Mouse (Mus musculus) testis, adult 2 months (tissue): Measurements from ENCODE around the gene Scimp. TPM values are rescaled to one million over a fixed set of nuclear protein-coding genes. Genes with fewer than 3 reads are reported as not detected.
"Not testable (repeated sequence)": the region's sequence is repeated elsewhere in the genome, so short reads cannot be mapped to it uniquely, and the experiment has no call there.

Source experiments
- H3K27ac ChIP-seq: fragments of 200-500 bp; 2 replicates; pipeline ENCODE4 v1.5.1; 2012; ENCODE audit warnings: low read depth, low read length; ENCODE audit not compliant: control insufficient read depth, insufficient read depth
- H3K27me3 ChIP-seq: fragments of 200-500 bp; 2 replicates; pipeline ENCODE4 v1.6.1; 2012; ENCODE audit warnings: mild to moderate bottlenecking, low read length, moderate library complexity; ENCODE audit not compliant: control insufficient read depth, insufficient read depth
- H3K36me3 ChIP-seq: fragments of 200-500 bp; 2 replicates; pipeline ENCODE4 v1.6.1; 2012; ENCODE audit warnings: mild to moderate bottlenecking, low read length; ENCODE audit not compliant: control insufficient read depth, insufficient read depth
- H3K4me1 ChIP-seq: fragments of 200-500 bp; 2 replicates; pipeline ENCODE4 v1.6.1; 2012; ENCODE audit warnings: low read length; ENCODE audit not compliant: control insufficient read depth, insufficient read depth
- H3K4me3 ChIP-seq: fragments of 200-500 bp; 2 replicates; pipeline ENCODE4 v1.5.1; 2012; ENCODE audit warnings: low read depth, mild to moderate bottlenecking, low read length, moderate library complexity, mixed read lengths; ENCODE audit not compliant: control insufficient read depth
- CTCF ChIP-seq: fragments of 200-500 bp; IDR thresholded peaks from 2 replicates; pipeline ENCODE4 v1.5.1; 2012; ENCODE audit warnings: low read depth, mild to moderate bottlenecking, inconsistent platforms, low read length, moderate library complexity; ENCODE audit not compliant: control insufficient read depth, insufficient read depth, insufficient replicate concordance
- POLR2A ChIP-seq: fragments of 200-500 bp; IDR thresholded peaks from 2 replicates; pipeline ENCODE4 v1.6.1; 2012; ENCODE audit warnings: low read depth, mild to moderate bottlenecking, inconsistent platforms, low read length, moderate library complexity; ENCODE audit not compliant: control insufficient read depth
- polyA plus RNA-seq: library from polyadenylated mRNA; depleted of rRNA; stranded (reverse); fragments of >200 nt; gene quantifications from 2 replicates; pipeline ENCODE4 v1.2.3, GENCODE M21; 2012

Scimp gene
- polyA plus RNA-seq, 1 experiment = 0.16 TPM

DNA sequence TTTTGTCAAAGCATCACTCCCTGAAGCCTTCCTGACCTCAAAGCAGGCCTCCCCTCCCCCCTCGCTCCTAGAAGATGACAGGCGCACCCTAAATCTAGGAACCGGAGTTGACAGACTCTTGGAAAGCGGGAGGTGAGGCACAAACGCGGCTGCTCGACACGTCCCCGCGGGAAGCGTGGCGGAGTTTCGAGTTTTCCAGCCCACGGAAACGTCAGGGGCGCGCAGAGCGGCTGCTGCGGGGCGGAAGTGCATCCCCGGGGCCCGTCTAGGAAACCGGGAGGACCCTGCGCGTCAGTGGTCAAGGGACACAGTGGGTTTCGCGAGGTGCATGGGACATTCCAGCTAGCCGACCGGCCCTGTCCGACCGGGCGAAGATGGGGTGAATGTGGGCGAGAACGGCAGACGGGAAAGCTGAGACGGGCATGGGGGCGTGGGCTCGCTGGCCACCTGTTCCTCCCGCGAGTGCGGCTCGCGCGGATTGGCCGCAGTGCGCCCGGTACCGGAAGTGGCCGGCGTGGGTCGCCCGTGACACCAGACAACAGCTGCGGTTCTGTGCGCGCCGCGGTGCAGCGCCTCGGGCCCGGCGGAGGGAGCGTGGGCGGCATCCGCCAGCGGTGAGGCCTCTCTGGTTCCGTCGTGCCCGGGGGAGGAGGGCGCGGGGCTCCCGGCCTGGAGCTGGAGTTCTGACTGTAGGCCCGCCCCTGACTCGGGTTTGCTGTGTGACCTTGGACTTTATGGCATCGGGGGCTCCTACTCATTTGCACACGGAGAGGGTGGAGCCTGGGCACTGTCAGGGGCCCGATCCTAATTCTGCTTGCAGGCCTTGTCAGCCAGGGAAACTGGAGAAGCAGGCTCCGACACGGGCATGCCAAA is 48.2 kb downstream of the Scimp start, which contains the start of gene Zfp3:
Zfp3 (plus strand) TSS at position 274 of the 873 bp plus-strand sequence.
- peaks cover 3% of the 10 kb centered on the region; the same call in 1 of the 2 replicates for H3K4me1 ChIP-seq
- H3K27ac ChIP-seq = peak within 1 kb of the TSS; percentile 91
- peak within 1 kb of the TSS; percentile 93 for H3K4me3 ChIP-seq
- no peaks in the 10 kb centered on the region for H3K36me3 ChIP-seq
- H3K27me3 ChIP-seq = no peaks in the 10 kb centered on the region
- peak; percentile 56; the same call in 1 of the 2 replicates for TF ChIP-seq POLR2A
- no peak for TF ChIP-seq CTCF

DNA sequence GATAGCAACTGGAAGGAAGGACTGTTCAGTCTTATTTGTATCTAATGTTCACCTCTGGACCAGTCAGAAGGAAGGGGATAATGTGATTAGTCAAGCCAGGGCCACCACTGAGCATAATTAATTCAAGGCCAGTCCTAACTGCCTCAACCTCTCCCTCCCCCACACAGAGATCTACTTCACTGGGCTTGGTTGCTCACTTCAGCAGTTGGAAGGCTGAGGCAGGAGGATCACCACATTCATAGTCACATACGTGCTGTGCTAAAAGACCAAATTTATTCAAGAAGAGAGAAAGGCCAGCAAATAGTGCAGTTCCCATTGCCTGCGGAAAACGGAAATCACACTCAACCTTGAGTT is 48.8 kb downstream of the Scimp start:
- TF ChIP-seq CTCF (no peak), POLR2A (no peak)
- Histone ChIP-seq H3K4me3 (peak overlapping the region; percentile 93), H3K27me3 (no peaks in the 10 kb centered on the region), H3K27ac (peak overlapping the region; percentile 91), H3K36me3 (no peaks in the 10 kb centered on the region), H3K4me1 (peaks cover 3% of the 10 kb centered on the region; the same call in 1 of the 2 replicates)

DNA sequence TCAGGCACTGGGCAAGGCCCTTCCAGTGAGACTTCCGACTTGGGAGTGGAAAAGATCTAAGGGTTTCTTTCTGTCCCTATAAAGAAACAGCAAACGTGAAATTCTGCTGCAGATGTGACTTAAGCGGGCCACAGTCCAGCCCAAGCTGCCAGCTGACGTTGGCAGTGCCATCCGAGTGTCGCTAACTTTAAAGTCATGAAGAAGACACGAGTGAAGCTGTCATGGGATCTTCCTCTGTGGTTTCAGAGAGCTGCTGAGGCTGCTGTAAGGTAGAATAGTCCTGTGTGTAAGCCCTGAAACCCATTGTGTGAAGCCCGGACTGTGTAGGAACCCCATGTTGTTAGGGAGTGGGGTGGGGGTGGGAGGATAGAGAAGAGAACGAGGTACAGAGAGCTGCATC is 49.7 kb downstream of the Scimp start:
- Histone ChIP-seq H3K4me1 (peaks cover 3% of the 10 kb centered on the region; the same call in 1 of the 2 replicates), H3K27me3 (no peaks in the 10 kb centered on the region), H3K36me3 (no peaks in the 10 kb centered on the region), H3K27ac (no peak overlapping the region), H3K4me3 (no peak overlapping the region)
- TF ChIP-seq CTCF = no peak
- TF ChIP-seq POLR2A = no peak

DNA sequence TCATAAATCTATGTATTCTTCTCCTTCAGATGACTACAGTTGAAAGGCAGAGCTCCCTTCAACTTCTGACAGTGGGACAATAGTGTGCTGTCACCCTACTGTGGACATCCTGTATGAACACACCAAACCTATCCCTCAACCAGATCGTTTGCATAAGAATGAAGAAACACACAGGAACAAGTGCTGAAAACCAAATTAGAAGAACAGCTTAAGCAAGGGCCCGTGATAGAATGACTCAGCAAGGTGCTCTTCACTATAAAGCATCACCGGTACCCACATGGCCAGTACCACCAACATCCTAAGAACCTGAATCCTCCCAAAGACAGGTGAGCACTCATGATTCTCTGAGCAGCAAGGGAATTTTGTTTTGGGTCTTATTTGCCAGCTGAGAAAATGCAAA is 51.9 kb downstream of the Scimp start:
- not testable (repeated sequence) for H3K27ac ChIP-seq, H3K4me1 ChIP-seq, H3K4me3 ChIP-seq, H3K27me3 ChIP-seq, H3K36me3 ChIP-seq

DNA sequence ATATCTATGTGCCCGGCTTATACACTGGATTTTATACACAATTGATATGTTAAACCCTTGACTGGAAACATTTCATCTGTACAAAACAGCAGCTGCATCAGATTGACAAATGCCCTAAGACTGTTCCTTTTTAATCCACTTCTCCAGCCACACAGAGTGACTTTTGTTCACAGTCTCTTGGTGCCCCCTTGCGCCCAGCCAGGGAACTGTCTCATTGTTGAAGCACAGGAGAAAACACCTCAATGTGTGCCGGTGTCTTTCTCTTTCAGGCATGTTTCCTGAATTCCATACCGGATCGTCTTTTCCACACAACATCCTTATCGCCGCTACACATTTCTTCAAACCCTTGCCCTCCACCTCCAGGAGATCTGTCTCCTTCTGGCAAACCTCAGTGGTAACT is 56.7 kb downstream of the Scimp start:
- H3K4me3 ChIP-seq = no peak overlapping the region
- TF ChIP-seq CTCF = peak; percentile 61; the same call in 1 of the 2 replicates
- no peak for TF ChIP-seq POLR2A
- no peaks in the 10 kb centered on the region for H3K27me3 ChIP-seq
- H3K4me1 ChIP-seq = no peaks in the 10 kb centered on the region
- H3K27ac ChIP-seq = no peak overlapping the region
- no peaks in the 10 kb centered on the region for H3K36me3 ChIP-seq

DNA sequence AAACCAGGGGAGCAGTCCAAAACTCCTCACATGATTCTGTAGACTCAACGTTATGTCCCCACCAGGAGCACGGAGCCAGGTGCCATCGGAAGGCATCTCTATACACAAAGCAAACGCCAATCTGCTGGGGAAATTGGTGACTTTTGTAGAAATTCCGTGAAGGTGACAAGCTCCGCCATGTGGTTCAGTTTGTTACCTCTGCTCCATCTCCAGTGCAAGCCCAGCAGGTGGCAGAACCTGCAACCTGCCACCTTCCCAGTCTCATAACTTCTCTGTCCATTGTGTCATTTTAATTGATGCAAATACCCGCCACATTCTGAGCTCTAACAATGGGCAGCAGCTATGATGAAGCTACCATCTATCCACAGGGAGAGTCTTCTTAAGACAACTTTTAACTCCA is 57.4 kb downstream of the Scimp start:
- Histone ChIP-seq H3K4me3 (no peak overlapping the region), H3K27ac (no peak overlapping the region), H3K4me1 (no peaks in the 10 kb centered on the region), H3K27me3 (no peaks in the 10 kb centered on the region), H3K36me3 (no peaks in the 10 kb centered on the region)
- no peak for TF ChIP-seq CTCF
- no peak for TF ChIP-seq POLR2A

DNA sequence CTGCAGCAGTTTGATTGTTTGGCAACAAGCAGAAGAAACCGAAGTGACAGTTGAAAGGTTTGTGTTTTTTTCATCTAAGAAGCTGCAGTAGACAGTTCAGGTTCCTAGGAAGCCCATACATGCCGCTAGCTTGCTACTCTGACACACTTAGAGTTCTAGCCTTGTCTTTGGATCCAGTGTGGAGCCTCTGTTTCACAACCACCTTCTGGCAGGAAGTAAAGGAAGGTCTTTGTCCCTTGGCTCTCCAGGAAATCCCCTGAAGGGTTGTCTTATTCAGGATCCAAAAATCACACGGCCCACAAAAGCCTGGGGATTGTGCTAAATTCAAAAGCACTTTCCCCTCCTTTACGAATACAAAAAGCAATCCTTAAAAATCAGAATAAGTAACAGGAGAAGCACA is 57.9 kb downstream of the Scimp start:
- TF ChIP-seq CTCF (no peak), POLR2A (no peak)
- Histone ChIP-seq H3K27ac (no peak overlapping the region), H3K36me3 (no peaks in the 10 kb centered on the region), H3K4me1 (no peaks in the 10 kb centered on the region), H3K4me3 (no peak overlapping the region), H3K27me3 (no peaks in the 10 kb centered on the region)
